Mouse (Mus musculus): ENCODE measurements around the gene Pde4c.

GRCm38 (mm10) chr8:70688136-70688535 is 35.4 kb upstream of the Pde4c start:
- TF ChIP-seq POLR2A (IDR thresholded peaks at IDR 0.05; ENCODE audit: insufficient read depth, low read depth, low read length): no peak
- TF ChIP-seq CTCF (IDR thresholded peaks at IDR 0.05; ENCODE audit: insufficient read depth, low read depth, low read length): no peak
